Mouse (Mus musculus) forebrain, embryonic 12.5 days (tissue): ENCODE data around the gene Rere. TPM values are rescaled to one million over a fixed set of nuclear protein-coding genes. Genes with fewer than 3 reads are reported as not detected.
A peak's percentile ranks its signal among the peaks of the same experiment; 100 is the strongest.

ENCODE experiments used
- ATAC-seq: fragments of 200-750 bp; cut with Nextera tagmentation; 2 replicates; pipeline ENCODE4 v1.8.0; 2017; ENCODE audit warnings: moderate TSS enrichment; ENCODE audit not compliant: low FRiP score
- H3K27ac ChIP-seq: fragments of 300-500 bp; sonication (generic); 2 replicates; pipeline ENCODE4 v1.5.1; 2016; ENCODE audit warnings: mild to moderate bottlenecking
- H3K27me3 ChIP-seq: fragments of 300-500 bp; sonication (generic); 2 replicates; pipeline ENCODE4 v1.6.1; 2016; ENCODE audit warnings: mild to moderate bottlenecking
- H3K36me3 ChIP-seq: fragments of 300-500 bp; sonication (generic); replicated peaks from 2 replicates; pipeline ENCODE4 v1.6.1; 2016; ENCODE audit warnings: mild to moderate bottlenecking
- H3K4me1 ChIP-seq: fragments of 300-500 bp; sonication (generic); 2 replicates; pipeline ENCODE4 v1.6.1; 2016
- H3K4me2 ChIP-seq: fragments of 300-500 bp; sonication (generic); 2 replicates; pipeline ENCODE4 v1.6.1; 2016; ENCODE audit warnings: mild to moderate bottlenecking, moderate library complexity
- H3K4me3 ChIP-seq: fragments of 300-500 bp; sonication (generic); replicated peaks from 2 replicates; pipeline ENCODE4 v1.5.1; 2016; ENCODE audit warnings: mild to moderate bottlenecking
- H3K9ac ChIP-seq: fragments of 300-500 bp; sonication (generic); 2 replicates; pipeline ENCODE4 v1.6.1; 2016; ENCODE audit warnings: mild to moderate bottlenecking
- H3K9me3 ChIP-seq: fragments of 300-500 bp; sonication (generic); 2 replicates; pipeline ENCODE4 v1.6.1; 2016
- WGBS: fragments of 180-500 bp; shearing (Covaris S2); methylation state at CpG from one replicate; pipeline ENCODE4 v1.1.7; 2016; 5-methylcytosine and 5-hydroxymethylcytosine counted together
- polyA plus RNA-seq: library from polyadenylated mRNA; unstranded; fragments of >200 nt; fragmentation: Nextera tagmentation; extraction: Ambion mirVana; gene quantifications from 2 replicates; pipeline ENCODE4 v1.2.1, GENCODE M21; 2016

Rere gene
- polyA plus RNA-seq, 1 experiment from 2014 or later: 44.4 TPM

DNA sequence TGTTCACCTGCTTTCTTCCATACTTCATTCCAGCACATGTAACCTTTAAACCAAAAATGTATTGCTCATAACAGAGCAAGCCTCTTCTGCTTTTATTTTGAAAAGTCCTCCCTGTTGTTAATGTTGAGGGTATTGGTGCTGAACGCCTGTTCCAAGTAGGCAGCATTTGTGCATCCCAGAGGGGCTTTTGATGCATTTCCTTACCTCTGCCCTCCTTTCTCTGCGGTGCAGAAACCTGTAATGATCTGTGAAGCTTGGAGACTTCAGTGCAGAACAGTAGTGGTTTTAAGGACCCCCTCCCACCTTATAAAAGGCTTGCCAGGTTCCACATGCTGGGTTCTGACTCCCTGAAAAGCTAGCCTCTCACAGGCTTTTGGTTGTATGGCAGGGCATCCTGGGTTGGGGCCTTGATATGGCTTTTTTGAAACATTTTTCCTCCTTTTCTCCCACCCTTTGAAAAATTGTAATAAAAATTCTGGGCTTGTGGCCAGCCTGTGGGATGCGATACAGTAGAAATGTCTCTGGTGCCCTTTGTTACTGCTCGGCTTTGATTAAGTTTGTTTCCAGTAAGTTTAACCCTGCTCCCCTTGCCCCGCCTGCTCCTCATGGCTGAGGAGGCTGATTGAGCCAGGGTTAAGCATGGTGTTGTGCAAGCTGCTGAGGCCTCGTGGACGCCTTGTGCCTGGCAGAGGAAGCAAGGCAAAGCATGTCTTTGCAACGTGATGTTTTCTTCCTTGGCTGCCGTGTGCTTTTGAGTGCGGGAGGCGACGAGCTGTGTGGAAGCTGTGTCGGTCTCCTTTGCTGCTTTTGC lies 301.7 kb downstream of the Rere start:
- Histone ChIP-seq H3K27ac (peak overlapping the region; percentile 64), H3K4me3 (no peak overlapping the region), H3K4me1 (peaks cover 57% of the 10 kb centered on the region), H3K9me3 (no peaks in the 10 kb centered on the region), H3K27me3 (no peaks in the 10 kb centered on the region), H3K36me3 (no peaks in the 10 kb centered on the region), H3K4me2 (no peak overlapping the region), H3K9ac (no peak overlapping the region)
- no peak for ATAC-seq
- 46% methylated on average over 13 of the region's 13 CpGs for WGBS

DNA sequence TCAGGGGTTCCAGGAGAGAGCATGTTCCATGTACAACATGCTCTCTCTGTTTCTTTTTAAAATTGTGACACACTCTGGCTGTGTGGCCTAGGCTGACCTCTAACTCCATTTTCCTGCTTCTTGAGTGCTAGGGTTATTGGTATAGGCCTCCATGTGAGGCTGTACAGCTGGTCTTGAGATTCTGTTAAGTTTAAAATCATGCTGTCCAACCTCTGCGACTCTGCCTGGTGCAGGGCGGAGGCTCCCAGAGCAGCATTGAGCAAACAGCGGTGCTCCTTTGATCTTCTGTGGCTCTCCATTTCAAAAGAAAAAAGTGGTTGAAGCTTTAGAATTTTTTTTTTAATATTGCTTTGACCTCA lies 302.3 kb downstream of the Rere start:
- 67% methylated on average over 3 of the region's 3 CpGs for WGBS

DNA sequence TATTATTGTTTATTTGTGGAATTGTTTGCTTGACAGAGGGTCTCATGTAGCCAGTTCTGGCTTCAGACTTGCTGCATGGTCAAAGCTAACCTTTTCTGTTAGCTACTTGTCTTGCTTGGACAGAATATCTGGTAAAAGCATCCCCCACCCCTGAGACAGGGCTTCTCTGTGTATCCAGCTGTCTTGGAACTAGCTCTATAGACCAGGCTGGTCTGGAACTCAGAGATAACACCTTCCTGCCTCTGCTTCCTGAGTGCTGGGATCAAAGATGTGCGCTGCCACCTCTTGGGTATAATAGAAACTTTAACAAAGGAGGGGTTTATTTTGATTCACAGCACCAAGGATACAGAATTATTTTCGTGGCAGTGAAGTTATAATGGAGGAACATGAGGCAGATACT lies 304.4 kb downstream of the Rere start:
- Histone ChIP-seq H3K36me3 (no peaks in the 10 kb centered on the region), H3K27me3 (no peaks in the 10 kb centered on the region), H3K9me3 (no peaks in the 10 kb centered on the region), H3K4me2 (no peak overlapping the region), H3K27ac (no peak overlapping the region), H3K9ac (no peak overlapping the region), H3K4me1 (peaks cover 65% of the 10 kb centered on the region), H3K4me3 (no peak overlapping the region)
- WGBS: 83% methylated on average over 2 of the region's 2 CpGs
- no peak for ATAC-seq

More for the DNA sequence above, 302.3 kb downstream of the Rere start:
- Histone ChIP-seq H3K9me3 (no peaks in the 10 kb centered on the region), H3K27ac (peak overlapping the region; percentile 64), H3K9ac (no peak overlapping the region), H3K36me3 (no peaks in the 10 kb centered on the region), H3K4me3 (no peak overlapping the region), H3K4me1 (peaks cover 58% of the 10 kb centered on the region), H3K4me2 (no peak overlapping the region), H3K27me3 (no peaks in the 10 kb centered on the region)
- ATAC-seq: no peak

DNA sequence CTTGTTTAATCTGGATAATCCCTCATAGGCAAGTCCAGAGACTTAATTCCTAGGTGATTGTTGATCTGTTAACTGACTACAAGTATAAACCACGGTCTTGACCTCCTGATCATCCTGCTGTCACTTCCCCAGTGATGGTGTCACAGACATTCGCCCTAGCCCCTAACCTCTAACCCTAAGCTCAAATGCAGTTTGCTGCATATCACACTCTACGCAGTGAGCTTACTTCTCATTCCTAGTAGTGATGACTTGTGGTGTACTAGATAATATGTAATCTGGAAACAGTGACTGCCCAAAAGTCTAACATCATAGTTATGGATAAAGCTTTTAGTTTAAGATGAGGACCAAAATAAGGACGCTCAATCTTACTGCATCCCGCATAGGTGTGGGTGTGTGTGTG lies 304.8 kb downstream of the Rere start:
- Histone ChIP-seq H3K36me3 (no peaks in the 10 kb centered on the region), H3K4me2 (no peak overlapping the region), H3K9me3 (no peaks in the 10 kb centered on the region), H3K9ac (no peak overlapping the region), H3K4me1 (peaks cover 69% of the 10 kb centered on the region), H3K4me3 (no peak overlapping the region), H3K27me3 (no peaks in the 10 kb centered on the region), H3K27ac (no peak overlapping the region)
- ATAC-seq: no peak
- WGBS: 94% methylated on average over 5 of the region's 5 CpGs

DNA sequence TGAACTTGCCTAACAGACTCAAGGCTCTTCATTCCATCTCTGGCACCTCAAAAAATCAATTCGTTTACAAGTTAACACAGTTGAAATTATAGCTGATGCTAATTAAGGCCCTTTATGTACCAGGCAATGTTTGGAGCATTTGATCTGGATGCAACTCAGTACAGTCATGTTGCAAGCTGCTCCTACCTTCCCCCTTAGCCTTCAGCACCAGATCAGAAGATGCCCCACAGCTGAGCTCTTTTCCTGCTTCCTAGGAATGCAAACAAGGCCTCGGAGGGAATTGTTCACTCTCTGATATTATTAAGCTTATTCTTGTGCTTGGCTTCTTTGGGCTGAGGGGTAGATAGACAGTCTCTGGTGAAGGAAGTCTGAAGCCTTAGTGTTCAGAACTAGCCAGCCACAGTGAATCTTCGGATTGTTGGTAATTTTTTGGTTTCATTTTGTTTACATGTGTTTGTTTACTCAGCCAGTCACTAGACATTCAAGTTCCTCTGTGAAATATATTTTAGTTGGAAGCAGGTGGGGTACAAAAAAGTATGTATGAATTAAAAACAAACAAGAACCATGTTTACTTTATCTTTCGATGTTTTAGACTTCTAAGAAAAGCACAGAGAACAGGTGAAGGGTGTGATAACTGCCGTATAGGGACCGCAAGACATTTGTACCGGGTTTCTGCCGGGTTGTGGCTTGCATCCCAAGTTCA lies 306.3 kb downstream of the Rere start:
- H3K27ac ChIP-seq: no peak overlapping the region
- H3K9me3 ChIP-seq: no peaks in the 10 kb centered on the region
- WGBS: 89% methylated on average over 8 of the region's 8 CpGs
- H3K9ac ChIP-seq: no peak overlapping the region
- no peak overlapping the region for H3K4me2 ChIP-seq
- no peaks in the 10 kb centered on the region for H3K36me3 ChIP-seq
- H3K4me3 ChIP-seq: no peak overlapping the region
- H3K4me1 ChIP-seq: peaks cover 72% of the 10 kb centered on the region
- no peak for ATAC-seq
- no peaks in the 10 kb centered on the region for H3K27me3 ChIP-seq

DNA sequence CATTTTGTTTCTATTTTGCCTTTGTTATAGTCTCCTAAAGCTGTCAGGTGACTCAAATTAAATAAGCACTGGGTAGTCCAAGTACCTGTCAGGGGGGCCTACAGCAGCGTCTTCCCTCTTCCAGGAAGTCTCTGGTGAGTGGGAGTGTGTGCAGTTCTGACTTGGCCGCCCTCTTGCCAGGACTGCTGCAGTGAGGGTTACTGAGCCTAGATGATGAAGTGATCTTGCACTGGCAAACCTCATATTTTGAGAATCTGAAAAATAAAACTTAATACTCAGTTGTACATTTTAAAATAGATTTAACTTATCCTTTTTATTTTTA lies 306.8 kb downstream of the Rere start:
- 90% methylated on average over 2 of the region's 2 CpGs for WGBS
- peaks cover 67% of the 10 kb centered on the region for H3K4me1 ChIP-seq

DNA sequence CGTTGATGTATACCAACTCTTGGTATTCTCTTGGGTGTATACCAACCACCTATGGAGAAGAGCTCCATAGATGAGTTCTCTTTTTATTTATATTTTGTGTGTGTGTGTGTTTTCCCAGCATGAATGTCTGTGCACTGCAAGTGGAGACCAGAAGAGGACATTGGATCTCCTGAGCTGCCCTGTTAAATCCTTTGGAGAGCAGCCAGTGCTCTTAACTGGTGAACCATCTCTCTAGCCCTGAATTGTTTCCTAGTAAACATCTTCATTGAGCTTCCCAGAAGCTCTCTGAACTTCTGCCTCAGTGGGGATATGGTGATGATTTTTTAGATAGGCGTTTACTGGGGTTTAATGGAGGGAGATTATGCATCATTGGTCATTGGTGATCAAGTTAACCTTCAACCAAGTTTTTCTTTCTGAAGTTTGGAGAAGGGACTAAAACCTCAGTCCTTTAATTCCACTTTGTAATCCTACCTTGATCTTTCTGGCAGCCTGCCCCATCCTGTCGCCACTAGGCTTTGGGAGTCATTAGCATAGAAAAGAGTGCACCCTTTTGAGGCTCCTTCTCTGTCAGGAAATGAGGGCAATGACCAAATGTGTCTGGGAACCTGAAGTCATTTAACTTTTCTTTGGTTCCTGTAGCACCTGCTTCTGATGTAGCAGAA lies 309.3 kb downstream of the Rere start:
- no peak for ATAC-seq
- 55% methylated on average over 3 of the region's 3 CpGs for WGBS
- Histone ChIP-seq H3K27ac (no peak overlapping the region), H3K36me3 (no peaks in the 10 kb centered on the region), H3K4me1 (peaks cover 45% of the 10 kb centered on the region), H3K4me2 (no peak overlapping the region), H3K4me3 (no peak overlapping the region), H3K9ac (no peak overlapping the region), H3K9me3 (no peaks in the 10 kb centered on the region), H3K27me3 (no peaks in the 10 kb centered on the region)

More for the DNA sequence above, 306.8 kb downstream of the Rere start:
- no peak for ATAC-seq
- no peaks in the 10 kb centered on the region for H3K36me3 ChIP-seq
- no peak overlapping the region for H3K4me3 ChIP-seq
- no peak overlapping the region for H3K4me2 ChIP-seq
- no peaks in the 10 kb centered on the region for H3K27me3 ChIP-seq
- H3K27ac ChIP-seq: no peak overlapping the region
- no peaks in the 10 kb centered on the region for H3K9me3 ChIP-seq
- H3K9ac ChIP-seq: no peak overlapping the region

DNA sequence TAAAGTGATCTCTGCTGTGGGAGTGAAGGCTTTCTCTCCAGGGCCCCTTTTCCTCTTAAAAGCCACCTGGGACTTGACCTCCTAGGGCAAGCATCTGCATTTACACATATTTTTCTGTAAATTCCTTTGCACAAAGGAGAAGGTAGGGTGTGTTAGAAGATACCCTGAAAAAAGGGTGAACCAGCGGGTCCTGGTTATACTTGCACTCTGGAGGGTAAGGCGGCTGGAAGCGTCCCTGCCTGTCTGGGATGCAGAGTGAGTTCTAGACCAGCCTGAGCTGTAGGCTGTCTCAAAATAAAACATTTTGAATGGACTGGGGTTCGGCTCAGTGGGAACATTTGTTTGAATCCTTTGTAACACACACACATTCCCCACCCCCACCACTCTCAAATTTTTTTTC lies 310.2 kb downstream of the Rere start:
- no peak overlapping the region for H3K27ac ChIP-seq
- no peaks in the 10 kb centered on the region for H3K9me3 ChIP-seq
- H3K9ac ChIP-seq: no peak overlapping the region
- no peak overlapping the region for H3K4me3 ChIP-seq
- WGBS: 74% methylated on average over 4 of the region's 4 CpGs
- no peak overlapping the region for H3K4me2 ChIP-seq
- no peaks in the 10 kb centered on the region for H3K27me3 ChIP-seq
- no peak for ATAC-seq
- H3K4me1 ChIP-seq: peaks cover 39% of the 10 kb centered on the region
- H3K36me3 ChIP-seq: no peaks in the 10 kb centered on the region

DNA sequence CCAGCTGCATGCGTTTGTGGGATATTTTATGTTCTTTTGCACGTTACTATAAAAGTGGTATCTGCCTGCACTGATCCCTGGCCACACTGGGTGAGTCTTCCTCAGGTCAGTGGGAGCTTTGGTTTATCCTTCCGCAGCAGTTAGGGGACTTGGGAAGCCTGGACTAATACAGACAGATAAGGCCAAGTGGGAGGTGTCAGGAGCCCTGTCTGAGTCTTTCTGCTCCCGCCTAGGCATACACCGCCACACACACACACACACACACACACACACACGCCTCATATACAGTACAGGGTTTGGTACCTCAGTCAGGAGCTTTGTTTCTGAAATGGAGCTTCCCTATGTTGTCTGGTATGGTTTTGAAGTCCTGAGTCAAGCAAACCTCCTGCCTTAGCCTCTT lies 310.6 kb downstream of the Rere start:
- ATAC-seq: no peak
- Histone ChIP-seq H3K27me3 (no peaks in the 10 kb centered on the region), H3K4me2 (no peak overlapping the region), H3K27ac (no peak overlapping the region), H3K4me1 (peaks cover 34% of the 10 kb centered on the region), H3K36me3 (no peaks in the 10 kb centered on the region), H3K9me3 (no peaks in the 10 kb centered on the region), H3K9ac (no peak overlapping the region), H3K4me3 (no peak overlapping the region)
- 91% methylated on average over 6 of the region's 6 CpGs for WGBS

DNA sequence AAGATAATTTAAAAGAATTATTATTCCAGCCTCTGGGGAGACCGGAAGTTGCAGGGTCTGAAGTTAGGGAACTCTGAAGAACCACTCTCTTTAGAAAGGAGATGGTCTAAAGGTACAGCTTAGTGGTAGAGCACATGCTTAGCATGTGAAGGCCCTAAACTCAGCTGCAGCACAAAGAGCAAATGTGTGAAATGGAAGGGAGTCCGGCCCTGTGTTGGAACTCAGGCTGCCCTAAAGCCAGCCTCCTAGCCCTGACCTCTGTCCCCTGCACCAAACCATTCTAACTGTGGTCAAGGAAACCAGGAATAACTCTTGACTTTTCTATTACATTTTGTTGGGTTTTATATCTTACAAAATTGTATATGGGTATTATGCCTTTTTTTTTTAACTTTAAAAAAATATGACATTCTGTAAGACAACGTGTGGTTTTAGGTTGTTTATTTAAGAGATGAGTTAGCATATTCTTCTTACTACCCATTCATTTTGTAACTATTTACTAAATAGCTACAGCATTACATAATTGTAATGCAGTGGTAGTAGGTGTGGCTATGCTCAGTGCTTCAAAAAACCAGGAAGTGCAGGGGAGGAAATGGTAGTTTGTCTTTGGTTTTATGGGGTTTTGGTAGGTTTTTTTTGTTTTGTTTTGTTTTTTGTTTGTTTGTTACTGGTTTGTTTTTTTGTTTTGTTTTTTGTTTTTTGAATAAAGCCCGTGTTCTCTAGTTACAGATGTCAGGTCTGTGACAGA lies 312.2 kb downstream of the Rere start:
- no peak for ATAC-seq
- WGBS: 89% methylated on average over 4 of the region's 4 CpGs
- H3K9me3 ChIP-seq: no peaks in the 10 kb centered on the region
- H3K4me1 ChIP-seq: peaks cover 28% of the 10 kb centered on the region
- no peak overlapping the region for H3K4me3 ChIP-seq
- H3K4me2 ChIP-seq: no peak overlapping the region
- H3K27me3 ChIP-seq: no peaks in the 10 kb centered on the region
- H3K9ac ChIP-seq: no peak overlapping the region
- H3K27ac ChIP-seq: no peak overlapping the region
- H3K36me3 ChIP-seq: no peaks in the 10 kb centered on the region

DNA sequence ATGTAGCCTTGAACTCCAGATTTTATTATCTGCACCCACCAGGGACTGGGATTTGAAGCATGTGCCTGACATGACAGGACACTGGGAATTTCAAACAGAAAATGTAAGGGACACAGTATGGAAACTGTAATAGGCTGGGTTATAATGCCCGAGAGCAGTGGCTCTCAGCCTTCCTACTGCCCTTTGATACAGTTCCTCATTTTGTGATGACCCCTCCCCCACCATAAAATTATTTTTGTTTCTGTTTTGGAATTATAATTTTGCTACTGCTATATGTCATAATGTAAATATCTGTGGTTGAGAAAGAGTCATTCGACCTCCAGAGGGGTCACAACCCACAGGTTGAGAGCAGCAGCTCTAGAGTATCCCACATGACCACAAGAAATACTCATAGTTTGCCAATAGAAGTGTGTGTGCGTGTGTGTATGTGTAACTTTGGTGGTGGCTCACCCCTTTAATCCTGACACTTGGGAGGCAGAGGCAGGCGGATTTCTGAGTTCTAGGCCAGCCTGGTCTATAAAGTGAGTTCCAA lies 312.9 kb downstream of the Rere start:
- no peak overlapping the region for H3K27ac ChIP-seq
- no peaks in the 10 kb centered on the region for H3K36me3 ChIP-seq
- no peak for ATAC-seq
- peaks cover 30% of the 10 kb centered on the region for H3K4me1 ChIP-seq
- H3K9ac ChIP-seq: no peak overlapping the region
- H3K27me3 ChIP-seq: no peaks in the 10 kb centered on the region
- H3K4me3 ChIP-seq: no peak overlapping the region
- H3K9me3 ChIP-seq: no peaks in the 10 kb centered on the region
- 90% methylated on average over 4 of the region's 4 CpGs for WGBS
- H3K4me2 ChIP-seq: no peak overlapping the region

DNA sequence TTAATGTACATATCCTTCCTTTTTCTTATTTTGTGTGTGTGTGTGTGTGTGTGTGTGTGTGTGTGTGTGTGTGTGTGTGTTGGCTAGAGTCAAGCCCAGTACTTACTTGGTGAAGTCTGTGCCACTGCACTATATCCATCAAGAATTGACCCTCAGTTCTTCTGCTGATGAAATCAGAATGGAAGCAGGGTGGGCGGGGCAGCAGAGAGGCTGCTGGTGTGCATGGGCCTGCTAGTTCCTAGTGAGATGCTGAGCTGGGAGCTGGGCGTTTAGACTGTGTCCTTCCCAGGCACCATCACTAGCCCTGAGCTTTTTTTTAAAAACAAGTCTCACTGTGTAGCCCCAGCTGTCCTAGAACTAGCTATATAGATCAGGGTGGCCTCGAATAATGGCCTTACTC lies 313.6 kb downstream of the Rere start:
- H3K4me1 ChIP-seq: peaks cover 30% of the 10 kb centered on the region

More for the DNA sequence above, 313.6 kb downstream of the Rere start:
- no peaks in the 10 kb centered on the region for H3K27me3 ChIP-seq
- ATAC-seq: no peak
- no peak overlapping the region for H3K9ac ChIP-seq
- WGBS: 82% methylated on average over 3 of the region's 3 CpGs
- H3K4me2 ChIP-seq: no peak overlapping the region
- no peaks in the 10 kb centered on the region for H3K36me3 ChIP-seq
- no peak overlapping the region for H3K27ac ChIP-seq
- no peak overlapping the region for H3K4me3 ChIP-seq
- no peaks in the 10 kb centered on the region for H3K9me3 ChIP-seq
